Mouse (Mus musculus) C2C12 (cell line): ENCODE data around the gene Gm29427.

ENCODE experiments used
- CEBPB ChIP-seq: IDR thresholded peaks from one replicate; pipeline ENCODE4 v1.6.1; 2011; ENCODE audit warnings: low read depth, mild to moderate bottlenecking, control low read depth, moderate library complexity
- CTCF ChIP-seq: IDR thresholded peaks from one replicate; pipeline ENCODE4 v1.5.1; 2011; ENCODE audit not compliant: control insufficient read depth, insufficient read depth, insufficient read length
- MAX ChIP-seq: IDR thresholded peaks from one replicate; pipeline ENCODE4 v1.6.1; 2011; ENCODE audit warnings: mild to moderate bottlenecking, control low read depth
- MYOG ChIP-seq: IDR thresholded peaks from one replicate; pipeline ENCODE4 v1.6.1; 2011; ENCODE audit not compliant: control insufficient read depth, insufficient read length; ENCODE audit errors: extremely low read depth
- USF1 ChIP-seq: IDR thresholded peaks from one replicate; pipeline ENCODE4 v1.6.1; 2011; ENCODE audit warnings: low read depth, mild to moderate bottlenecking, control low read depth, moderate library complexity

- no peak for TF ChIP-seq CTCF
- TF ChIP-seq USF1 = no peak
- TF ChIP-seq CEBPB = no peak
- TF ChIP-seq MAX = no peak
- no peak for TF ChIP-seq MYOG
Measured at GRCm38 (mm10) chr1:130733671-130734070, 18.1 kb upstream of the Gm29427 start.
